Comparison of ENCODE assay signal across 9 mouse cellular contexts in the genomic region with DNA sequence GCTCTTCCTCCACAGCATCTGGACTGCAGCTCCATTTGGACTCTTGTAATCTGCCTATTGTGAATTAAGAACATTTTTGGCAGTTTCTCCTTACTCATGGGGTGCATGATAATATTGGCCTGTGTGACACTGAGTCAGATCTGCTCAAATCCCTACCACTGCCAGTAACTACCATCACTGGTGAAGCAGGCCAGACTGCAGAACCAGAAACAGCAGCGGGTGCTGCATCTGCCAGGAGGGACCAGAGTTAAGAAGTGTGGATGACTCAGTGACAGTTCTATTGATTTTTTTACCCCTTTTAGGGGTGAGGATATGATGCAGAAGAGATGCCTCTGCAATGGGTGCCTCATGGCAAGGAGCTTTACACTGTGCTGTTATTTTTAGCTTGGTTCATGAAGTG.
A peak's percentile ranks its signal among the peaks of the same experiment; 100 is the strongest.
DNase-seq lines count a peak whose midpoint lies in the region.
"Had no signal": no experiment of that assay in that cellular context is flagged by ENCODE, and none has a peak within 500 bp of the region (broad histone marks: within the 10 kb centered on the region; RNA-seq: fewer than 3 reads in every experiment).

No protein-coding gene starts in this region.

- DNase-seq in embryo, embryonic 10 days (ENCODE audit: low spot score): peak; percentile 4
- DNase-seq in embryo, embryonic 11 days: no peak
- peak; percentile 68 for DNase-seq in right cerebral cortex, adult 18-20 months
- no peak for DNase-seq in right cerebral cortex, postnatal 14 days
- DNase-seq in layer of hippocampus, postnatal 14 days (ENCODE audit: low spot score in 2 of 2): peak; percentile 41 to 57
- no peak for DNase-seq in natural killer cell, adult 2 months (ENCODE audit: low spot score in 2 of 2)
- no peak for DNase-seq in kidney, postnatal 14 days
- DNase-seq in MN1 (ENCODE audit: low spot score): no peak
- DNase-seq: gastrocnemius, postnatal 36 days had no signal

Comparison
In these comparisons a context has a peak if more than half of its experiments do, and no peak if none do; other contexts are left out.
1. DNase-seq: peak in embryo, embryonic 10 days (single experiment), right cerebral cortex, adult 18-20 months (single experiment) and layer of hippocampus, postnatal 14 days (2 of 2); none in embryo, embryonic 11 days (single experiment), right cerebral cortex, postnatal 14 days (single experiment), natural killer cell, adult 2 months (0 of 2), kidney, postnatal 14 days (single experiment) and MN1 (single experiment).